ENCODE assay signal across 10 mouse cellular contexts in the genomic region with DNA sequence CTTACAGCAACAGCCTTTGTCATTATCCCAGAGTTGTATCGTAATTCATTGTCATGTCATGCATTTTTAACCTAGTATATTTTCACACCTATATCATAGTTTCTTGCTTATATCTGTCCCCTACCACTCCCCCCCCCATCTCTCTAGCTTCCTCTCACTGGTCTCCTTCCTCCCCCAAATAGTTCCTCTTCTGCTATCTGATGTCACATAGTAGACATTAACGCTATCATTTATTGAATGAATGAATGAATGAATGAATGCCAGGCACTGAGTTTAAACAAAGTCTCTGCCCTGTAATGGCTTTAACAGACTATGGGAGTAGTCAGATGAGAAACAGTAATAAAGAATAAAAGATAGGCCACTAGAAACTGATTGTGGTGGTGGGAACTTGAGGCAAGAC. TPM values are rescaled to one million over a fixed set of nuclear protein-coding genes. Genes with fewer than 3 reads are reported as not detected.
DNase-seq lines count a peak whose midpoint lies in the region; ATAC-seq and TF ChIP-seq lines count a peak whose summit lies in the region.
"Had no signal": no experiment of that assay in that cellular context is flagged by ENCODE, and none has a peak within 500 bp of the region (broad histone marks: within the 10 kb centered on the region; RNA-seq: fewer than 3 reads in every experiment).

No protein-coding gene starts in this region.

- no peak for DNase-seq in testis, postnatal 14 days (ENCODE audit: low spot score)
- no peak for DNase-seq in liver, embryonic 14.5 days (ENCODE audit: low read depth in 3 of 3, low spot score in 3 of 3)
- DNase-seq in stomach, postnatal 0 days (ENCODE audit: low spot score), result no peak
- no peak for DNase-seq in spleen, adult 12 weeks (ENCODE audit: low spot score)
- DNase-seq in urinary bladder, postnatal 25 days (ENCODE audit: low spot score), result no peak
- no peak for DNase-seq in ovary, postnatal 10 days (ENCODE audit: low spot score)
- DNase-seq: kidney, postnatal 14 days; retina, postnatal 1 day had no signal

- peak overlapping the region; percentile 94; the same call in 1 of the 2 replicates for H3K4me3 ChIP-seq in testis, adult 2 months (ENCODE audit: control insufficient read depth, low read depth, low read length)
- H3K4me3 ChIP-seq in forebrain, embryonic 15.5 days, result peak overlapping the region; percentile 77
- peak overlapping the region; percentile 66 to 78 for H3K4me3 ChIP-seq in liver, embryonic 14.5 days (ENCODE audit: insufficient read depth in 1 of 2, low read depth in 2 of 2, low read length in 2 of 2)
- peak overlapping the region; percentile 71 for H3K4me3 ChIP-seq in stomach, postnatal 0 days (ENCODE audit: low read depth, low read length)

- 74% methylated on average over 2 of the region's 2 CpGs for WGBS in forebrain, embryonic 15.5 days
- 30% methylated on average over 2 of the region's 2 CpGs for WGBS in liver, embryonic 14.5 days (ENCODE audit: insufficient replicate concordance)
- 75% methylated on average over 2 of the region's 2 CpGs for WGBS in stomach, postnatal 0 days

- TF ChIP-seq POLR2A in testis, adult 2 months (IDR thresholded peaks at IDR 0.05; ENCODE audit: control insufficient read depth, low read depth, low read length), result no peak

- no peak overlapping the region; the same call in 1 of the 2 replicates for H3K27ac ChIP-seq in testis, adult 2 months (ENCODE audit: control insufficient read depth, insufficient read depth, low read depth, low read length)
- H3K27ac ChIP-seq in forebrain, embryonic 15.5 days (replicated peaks), result no peak overlapping the region
- no peak overlapping the region for H3K27ac ChIP-seq in liver, embryonic 14.5 days
- no peak overlapping the region for H3K27ac ChIP-seq in stomach, postnatal 0 days (replicated peaks)

- no peak for ATAC-seq in forebrain, embryonic 15.5 days (replicated peaks)
- no peak for ATAC-seq in liver, embryonic 14.5 days (ENCODE audit: insufficient read depth)
- ATAC-seq in stomach, postnatal 0 days (ENCODE audit: low FRiP score, low TSS enrichment), result no peak

- no peaks in the 10 kb centered on the region for H3K9me3 ChIP-seq in forebrain, embryonic 15.5 days
- no peaks in the 10 kb centered on the region for H3K9me3 ChIP-seq in liver, embryonic 14.5 days (ENCODE audit: control insufficient read depth, low read length)
- no peaks in the 10 kb centered on the region for H3K9me3 ChIP-seq in stomach, postnatal 0 days (ENCODE audit: control insufficient read depth, low read length)

- peak overlapping the region; percentile 73 for H3K4me2 ChIP-seq in forebrain, embryonic 15.5 days (replicated peaks)
- H3K4me2 ChIP-seq in liver, embryonic 14.5 days (ENCODE audit: low read depth), result peak overlapping the region; percentile 80
- H3K4me2 ChIP-seq in stomach, postnatal 0 days (replicated peaks; ENCODE audit: low read depth), result peak overlapping the region; percentile 70

- H3K4me1 ChIP-seq in testis, adult 2 months (ENCODE audit: control insufficient read depth, insufficient read depth, low read length), result no peaks in the 10 kb centered on the region
- peaks cover 25% of the 10 kb centered on the region for H3K4me1 ChIP-seq in forebrain, embryonic 15.5 days
- H3K4me1 ChIP-seq in liver, embryonic 14.5 days (replicated peaks; ENCODE audit: control insufficient read depth in 2 of 2, insufficient read depth in 2 of 2, low read length in 1 of 2), result peaks cover 2 to 9% of the 10 kb centered on the region in 2 experiments; a peak in 3 of 4 replicates
- H3K4me1 ChIP-seq in stomach, postnatal 0 days (replicated peaks; ENCODE audit: control insufficient read depth, insufficient read depth), result 0 out of 2 replicates have a peak, but pooled peaks cover 4% of the 10 kb centered on the region

- no peak for TF ChIP-seq EP300 in liver, embryonic 14.5 days (IDR thresholded peaks at IDR 0.05; ENCODE audit: low read depth)
- TF ChIP-seq EP300 in stomach, postnatal 0 days (optimal IDR thresholded peaks at IDR 0.05), result no peak

- no peaks in the 10 kb centered on the region for H3K27me3 ChIP-seq in testis, adult 2 months (ENCODE audit: control insufficient read depth, insufficient read depth, low read length)
- H3K27me3 ChIP-seq in forebrain, embryonic 15.5 days, result no peaks in the 10 kb centered on the region
- no peaks in the 10 kb centered on the region for H3K27me3 ChIP-seq in liver, embryonic 14.5 days (ENCODE audit: control insufficient read depth, insufficient read depth, low read length)
- no peaks in the 10 kb centered on the region for H3K27me3 ChIP-seq in stomach, postnatal 0 days (ENCODE audit: control insufficient read depth, insufficient read depth, low read length)

- no peaks in the 10 kb centered on the region for H3K36me3 ChIP-seq in testis, adult 2 months (ENCODE audit: control insufficient read depth, insufficient read depth, low read length)
- H3K36me3 ChIP-seq in forebrain, embryonic 15.5 days, result no peaks in the 10 kb centered on the region
- H3K36me3 ChIP-seq in liver, embryonic 14.5 days (replicated peaks; ENCODE audit: control insufficient read depth, insufficient read depth, low read depth), result no peaks in the 10 kb centered on the region
- no peaks in the 10 kb centered on the region for H3K36me3 ChIP-seq in stomach, postnatal 0 days (ENCODE audit: control insufficient read depth, insufficient read depth, low read length)

- TF ChIP-seq CTCF in testis, adult 2 months (IDR thresholded peaks at IDR 0.05; ENCODE audit: control insufficient read depth, insufficient read depth, insufficient replicate concordance, low read depth, low read length), result no peak
- no peak for TF ChIP-seq CTCF in liver, embryonic 14.5 days (IDR thresholded peaks at IDR 0.05; ENCODE audit: low read depth)
- no peak for TF ChIP-seq CTCF in stomach, postnatal 0 days (IDR thresholded peaks at IDR 0.05; ENCODE audit: low read depth)

- peak overlapping the region; percentile 59 for H3K9ac ChIP-seq in forebrain, embryonic 15.5 days (replicated peaks)
- peak overlapping the region; percentile 60 for H3K9ac ChIP-seq in liver, embryonic 14.5 days (replicated peaks)
- H3K9ac ChIP-seq in stomach, postnatal 0 days (ENCODE audit: low read length), result peak overlapping the region; percentile 63

RNA-seq across cellular contexts. Expression of a gene that starts 0.7 kb away (rescaled TPM):
- 15.6 and 20.4 TPM in 2 replicates for polyA plus RNA-seq in testis, adult 2 months (2012; rRNA removed)
- polyA plus RNA-seq in forebrain, embryonic 15.5 days (2015; fragmentation: Nextera tagmentation; extraction: Ambion mirVana), result 13.6 and 14.0 TPM in 2 replicates
- polyA plus RNA-seq in liver, embryonic 14.5 days (2012; rRNA removed), result 0.80 and 1.1 TPM in 2 replicates
- 3.3 TPM in 2 replicates for polyA plus RNA-seq in liver, embryonic 14.5 days (2014; fragmentation: Nextera tagmentation; extraction: Ambion mirVana)
- 4.4 and 5.5 TPM in 2 replicates for polyA plus RNA-seq in stomach, postnatal 0 days (2015; fragmentation: Nextera tagmentation; extraction: Ambion mirVana)

RNA-seq across cellular contexts. Expression of a gene that starts 1.0 kb away (rescaled TPM):
- 55.9 and 56.4 TPM in 2 replicates for polyA plus RNA-seq in testis, adult 2 months (2012; rRNA removed)
- polyA plus RNA-seq in forebrain, embryonic 15.5 days (2015; fragmentation: Nextera tagmentation; extraction: Ambion mirVana), result 111 and 114 TPM in 2 replicates
- polyA plus RNA-seq in liver, embryonic 14.5 days (2012; rRNA removed), result 8.2 and 10.0 TPM in 2 replicates
- 15.6 and 16.5 TPM in 2 replicates for polyA plus RNA-seq in liver, embryonic 14.5 days (2014; fragmentation: Nextera tagmentation; extraction: Ambion mirVana)
- 25.7 and 29.2 TPM in 2 replicates for polyA plus RNA-seq in stomach, postnatal 0 days (2015; fragmentation: Nextera tagmentation; extraction: Ambion mirVana)
